Mouse (Mus musculus): ENCODE data around the gene Arpc1a. TPM values are rescaled to one million over a fixed set of nuclear protein-coding genes. Genes with fewer than 3 reads are reported as not detected.
"Not testable (repeated sequence)": the region's sequence is repeated elsewhere in the genome, so short reads cannot be mapped to it uniquely, and the experiment has no call there.

Arpc1a gene
- polyA plus RNA-seq, 1 experiment from 2014 or later: 52.3 TPM

DNA sequence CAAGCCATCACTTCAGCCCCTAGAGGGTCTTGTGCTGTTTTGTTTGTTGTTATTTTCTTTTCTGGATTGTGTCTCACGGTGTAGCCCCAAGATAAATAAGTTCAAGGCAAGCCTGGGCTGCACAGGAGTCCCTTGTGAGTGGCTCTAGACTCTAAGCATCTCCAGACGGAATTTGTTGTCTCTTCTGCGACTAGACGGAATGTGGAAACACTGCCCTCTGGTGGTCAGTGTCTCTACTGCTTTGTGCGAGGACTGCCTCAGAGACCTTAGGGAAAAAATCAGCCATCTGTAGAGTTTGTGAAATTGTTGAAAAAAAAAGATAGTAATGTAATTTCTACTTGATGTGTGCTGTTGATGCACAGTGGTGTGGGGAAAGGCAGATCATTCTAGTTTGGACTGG lies 13.9 kb upstream of the Arpc1a start:
- Histone ChIP-seq H3K4me2 (ENCODE audit: low read depth, low read length) (no peak overlapping the region), H3K27ac (ENCODE audit: low read length) (no peak overlapping the region), H3K9me3 (replicated peaks; ENCODE audit: control insufficient read depth, low read length) (no peaks in the 10 kb centered on the region), H3K4me3 (ENCODE audit: low read depth, low read length) (no peak overlapping the region), H3K4me1 (ENCODE audit: control insufficient read depth, low read depth, low read length) (no peaks in the 10 kb centered on the region), H3K27me3 (ENCODE audit: control insufficient read depth, insufficient read depth, low read depth, low read length) (no peaks in the 10 kb centered on the region), H3K36me3 (ENCODE audit: control insufficient read depth, insufficient read depth) (no peaks in the 10 kb centered on the region), H3K9ac (ENCODE audit: low read depth, low read length) (no peak overlapping the region)
- 1% methylated on average over 5 of the region's 5 CpGs for WGBS (ENCODE audit: insufficient replicate concordance)
- no peak for ATAC-seq (ENCODE audit: low read depth)

GRCm38 (mm10) chr5:145071342-145071741 lies 12.3 kb upstream of the Arpc1a start:
- Histone ChIP-seq H3K4me2 (ENCODE audit: low read depth, low read length) (no peak overlapping the region), H3K27me3 (ENCODE audit: control insufficient read depth, insufficient read depth, low read depth, low read length) (no peaks in the 10 kb centered on the region), H3K9me3 (replicated peaks; ENCODE audit: control insufficient read depth, low read length) (no peaks in the 10 kb centered on the region), H3K27ac (ENCODE audit: low read length) (no peak overlapping the region), H3K9ac (ENCODE audit: low read depth, low read length) (no peak overlapping the region), H3K4me1 (ENCODE audit: control insufficient read depth, low read depth, low read length) (no peaks in the 10 kb centered on the region), H3K36me3 (ENCODE audit: control insufficient read depth, insufficient read depth) (no peaks in the 10 kb centered on the region), H3K4me3 (ENCODE audit: low read depth, low read length) (no peak overlapping the region)
- ATAC-seq (ENCODE audit: low read depth): no peak
- WGBS (ENCODE audit: insufficient replicate concordance): 42% methylated on average over 6 of the region's 6 CpGs

DNA sequence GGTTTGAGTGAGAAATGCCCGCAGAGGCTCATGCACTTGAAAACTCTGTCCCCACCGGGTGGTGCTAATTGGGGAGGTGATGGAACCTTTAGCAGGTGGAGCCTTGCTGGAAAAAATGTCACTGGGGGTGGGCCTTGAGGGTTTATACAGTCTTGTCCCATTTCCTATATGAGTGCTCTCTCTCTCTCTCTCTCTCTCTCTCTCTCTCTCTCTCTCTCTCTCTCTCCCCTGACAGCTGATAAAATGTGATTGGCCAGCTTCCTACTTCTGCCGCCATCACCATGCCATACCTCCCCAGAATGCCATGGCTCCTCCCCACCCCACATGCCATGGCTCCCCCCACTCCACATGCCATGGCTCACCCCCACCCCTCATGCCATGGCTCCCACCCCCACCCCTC lies 8.5 kb upstream of the Arpc1a start:
- Histone ChIP-seq H3K9ac (ENCODE audit: low read depth, low read length) (no peak overlapping the region), H3K36me3 (ENCODE audit: control insufficient read depth, insufficient read depth) (no peaks in the 10 kb centered on the region), H3K4me1 (ENCODE audit: control insufficient read depth, low read depth, low read length) (no peaks in the 10 kb centered on the region), H3K27me3 (ENCODE audit: control insufficient read depth, insufficient read depth, low read depth, low read length) (no peaks in the 10 kb centered on the region), H3K4me2 (ENCODE audit: low read depth, low read length) (no peak overlapping the region), H3K27ac (ENCODE audit: low read length) (no peak overlapping the region), H3K4me3 (ENCODE audit: low read depth, low read length) (no peak overlapping the region), H3K9me3 (replicated peaks; ENCODE audit: control insufficient read depth, low read length) (no peaks in the 10 kb centered on the region)
- WGBS (ENCODE audit: insufficient replicate concordance): 43% methylated on average over 3 of the region's 3 CpGs
- no peak for ATAC-seq (ENCODE audit: low read depth)

DNA sequence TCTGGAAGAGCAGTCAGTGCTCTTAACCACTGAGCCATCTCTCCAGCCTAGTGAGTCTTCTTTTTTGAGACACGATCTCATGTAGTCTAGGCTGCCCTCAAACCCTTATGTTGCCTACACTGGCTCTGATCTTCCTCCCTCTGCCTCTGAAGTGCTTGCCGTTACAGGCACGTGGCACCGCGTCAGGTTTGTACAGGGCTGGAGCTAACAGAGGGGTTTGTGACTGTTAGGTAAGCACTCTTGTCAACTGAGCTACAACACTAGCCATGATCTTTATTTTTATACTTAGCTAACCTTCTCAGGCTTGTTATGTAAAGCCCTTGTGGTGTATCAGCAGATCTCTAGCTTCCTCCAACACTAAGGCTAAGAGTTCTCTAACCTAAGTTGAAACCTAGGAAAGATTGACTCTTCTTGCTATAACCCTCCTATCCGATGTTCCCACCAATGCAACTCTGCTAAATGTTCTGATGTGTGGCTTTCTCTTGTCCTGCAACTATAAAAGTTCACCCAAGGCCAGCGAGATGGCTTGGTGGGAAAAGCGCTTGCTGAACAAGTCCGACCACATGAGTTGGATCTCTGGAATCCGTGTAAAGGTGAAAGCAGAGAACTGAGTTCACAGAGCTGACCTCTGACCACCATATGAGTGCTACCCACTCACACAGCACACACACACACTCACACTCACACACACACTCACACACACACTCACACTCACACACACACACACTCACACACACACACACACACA lies 1.6 kb upstream of the Arpc1a start:
- no peaks in the 10 kb centered on the region for H3K36me3 ChIP-seq (ENCODE audit: control insufficient read depth, insufficient read depth)
- H3K4me1 ChIP-seq (ENCODE audit: control insufficient read depth, low read depth, low read length): peaks cover 13% of the 10 kb centered on the region
- H3K4me3 ChIP-seq (ENCODE audit: low read depth, low read length): no peak overlapping the region
- H3K4me2 ChIP-seq (ENCODE audit: low read depth, low read length): no peak overlapping the region
- no peaks in the 10 kb centered on the region for H3K9me3 ChIP-seq (replicated peaks; ENCODE audit: control insufficient read depth, low read length)
- 74% methylated on average over 10 of the region's 10 CpGs for WGBS (ENCODE audit: insufficient replicate concordance)
- H3K9ac ChIP-seq (ENCODE audit: low read depth, low read length): no peak overlapping the region
- H3K27ac ChIP-seq (ENCODE audit: low read length): no peak overlapping the region
- no peaks in the 10 kb centered on the region for H3K27me3 ChIP-seq (ENCODE audit: control insufficient read depth, insufficient read depth, low read depth, low read length)
- ATAC-seq (ENCODE audit: low read depth): no peak

- not testable (repeated sequence) for H3K27ac ChIP-seq (ENCODE audit: low read length); H3K27me3 ChIP-seq (ENCODE audit: control insufficient read depth, insufficient read depth, low read depth, low read length); H3K36me3 ChIP-seq (ENCODE audit: control insufficient read depth, insufficient read depth); H3K9me3 ChIP-seq (replicated peaks; ENCODE audit: control insufficient read depth, low read length); ATAC-seq (ENCODE audit: low read depth)
- H3K9ac ChIP-seq (ENCODE audit: low read depth, low read length): peak overlapping the region; percentile 98
- WGBS (ENCODE audit: insufficient replicate concordance): 43% methylated on average over 6 of the region's 6 CpGs
- peak overlapping the region; percentile 91 for H3K4me2 ChIP-seq (ENCODE audit: low read depth, low read length)
- peak overlapping the region; percentile 95 for H3K4me3 ChIP-seq (ENCODE audit: low read depth, low read length)
- peaks cover 13% of the 10 kb centered on the region for H3K4me1 ChIP-seq (ENCODE audit: control insufficient read depth, low read depth, low read length)
These were observed 429 bp upstream of the Arpc1a start for GRCm38 (mm10) chr5:145083201-145083600.

DNA sequence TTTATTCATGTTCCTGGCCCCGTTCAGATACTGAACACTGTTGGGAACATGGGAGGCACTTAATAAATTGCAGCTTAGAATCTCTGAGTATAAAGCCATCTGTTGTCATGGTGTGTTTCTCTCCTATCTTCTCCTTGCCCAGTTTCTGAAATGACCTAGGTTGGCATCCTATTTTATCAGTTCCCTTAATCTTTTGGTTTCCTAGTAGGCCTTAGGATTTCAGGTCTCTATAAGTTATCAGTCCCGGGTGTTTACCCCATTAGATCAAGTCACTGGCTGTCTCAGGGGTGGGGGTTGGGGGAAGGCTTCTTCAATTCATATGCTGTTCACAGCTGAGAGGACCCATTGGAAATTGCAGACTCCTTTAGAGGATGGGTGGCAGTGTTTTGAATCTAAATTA lies 1.2 kb downstream of the Arpc1a start:
- Histone ChIP-seq H3K4me2 (ENCODE audit: low read depth, low read length) (peak overlapping the region; percentile 91), H3K4me3 (ENCODE audit: low read depth, low read length) (peak overlapping the region; percentile 95), H3K27me3 (ENCODE audit: control insufficient read depth, insufficient read depth, low read depth, low read length) (no peaks in the 10 kb centered on the region), H3K4me1 (ENCODE audit: control insufficient read depth, low read depth, low read length) (peaks cover 13% of the 10 kb centered on the region), H3K9ac (ENCODE audit: low read depth, low read length) (peak overlapping the region; percentile 98), H3K36me3 (ENCODE audit: control insufficient read depth, insufficient read depth) (no peaks in the 10 kb centered on the region; the same call in 1 of the 2 replicates), H3K27ac (ENCODE audit: low read length) (no peak overlapping the region), H3K9me3 (replicated peaks; ENCODE audit: control insufficient read depth, low read length) (no peaks in the 10 kb centered on the region)
- ATAC-seq (ENCODE audit: low read depth): no peak
- 27% methylated on average over 2 of the region's 2 CpGs for WGBS (ENCODE audit: insufficient replicate concordance)

GRCm38 (mm10) chr5:145088186-145088585 lies 4.6 kb downstream of the Arpc1a start:
- Histone ChIP-seq H3K9ac (ENCODE audit: low read depth, low read length) (no peak overlapping the region), H3K4me2 (ENCODE audit: low read depth, low read length) (no peak overlapping the region), H3K27me3 (ENCODE audit: control insufficient read depth, insufficient read depth, low read depth, low read length) (no peaks in the 10 kb centered on the region), H3K9me3 (replicated peaks; ENCODE audit: control insufficient read depth, low read length) (no peaks in the 10 kb centered on the region), H3K4me3 (ENCODE audit: low read depth, low read length) (no peak overlapping the region), H3K4me1 (ENCODE audit: control insufficient read depth, low read depth, low read length) (peaks cover 13% of the 10 kb centered on the region), H3K36me3 (ENCODE audit: control insufficient read depth, insufficient read depth) (peaks cover 15% of the 10 kb centered on the region), H3K27ac (ENCODE audit: low read length) (no peak overlapping the region)
- ATAC-seq (ENCODE audit: low read depth): no peak
- 80% methylated on average over 2 of the region's 2 CpGs for WGBS (ENCODE audit: insufficient replicate concordance)

DNA sequence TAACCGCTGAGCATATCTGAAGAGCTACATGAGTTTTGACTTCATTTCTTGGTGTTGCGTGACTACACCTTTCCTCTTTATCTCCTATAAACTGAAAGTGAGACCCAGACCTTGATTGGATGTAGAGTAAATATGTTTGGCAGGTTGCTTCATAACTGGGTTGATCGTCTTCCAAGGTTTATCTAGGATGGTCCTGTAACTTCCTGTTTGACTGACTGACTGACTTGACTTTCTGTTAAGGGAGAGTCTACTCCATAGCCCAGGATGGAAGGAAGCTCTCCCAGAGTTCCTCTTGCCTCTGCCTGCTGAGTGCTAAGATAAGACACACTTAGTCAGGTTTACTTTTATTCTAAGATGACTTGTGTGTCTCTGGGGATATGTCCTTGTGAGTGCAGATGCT lies 6.2 kb downstream of the Arpc1a start:
- no peaks in the 10 kb centered on the region for H3K27me3 ChIP-seq (ENCODE audit: control insufficient read depth, insufficient read depth, low read depth, low read length)
- peaks cover 23% of the 10 kb centered on the region for H3K36me3 ChIP-seq (ENCODE audit: control insufficient read depth, insufficient read depth)
- peaks cover 4% of the 10 kb centered on the region for H3K4me1 ChIP-seq (ENCODE audit: control insufficient read depth, low read depth, low read length)
- ATAC-seq (ENCODE audit: low read depth): no peak
- H3K27ac ChIP-seq (ENCODE audit: low read length): no peak overlapping the region
- no peaks in the 10 kb centered on the region for H3K9me3 ChIP-seq (replicated peaks; ENCODE audit: control insufficient read depth, low read length)
- H3K4me3 ChIP-seq (ENCODE audit: low read depth, low read length): no peak overlapping the region
- 42% methylated on average over 3 of the region's 3 CpGs for WGBS (ENCODE audit: insufficient replicate concordance)
- no peak overlapping the region for H3K4me2 ChIP-seq (ENCODE audit: low read depth, low read length)
- H3K9ac ChIP-seq (ENCODE audit: low read depth, low read length): no peak overlapping the region

DNA sequence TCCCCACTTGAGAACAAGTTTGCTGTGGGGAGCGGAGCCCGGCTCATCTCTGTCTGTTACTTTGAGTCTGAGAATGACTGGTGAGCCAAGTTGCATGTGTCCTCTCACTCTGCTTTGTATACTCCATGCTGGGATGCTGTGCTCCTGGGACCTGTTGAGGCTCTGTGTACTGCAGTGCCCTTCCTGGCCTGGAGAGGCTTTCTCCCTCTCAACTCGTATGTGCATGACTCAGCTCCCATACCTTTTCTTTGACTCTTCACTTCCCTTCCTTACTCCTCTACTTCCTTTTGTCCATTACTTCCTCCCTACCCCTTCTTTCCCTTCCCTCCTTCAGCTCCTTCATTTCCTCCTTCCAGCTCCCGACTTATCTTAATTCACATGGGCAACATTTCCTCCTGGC lies 12.6 kb downstream of the Arpc1a start:
- Histone ChIP-seq H3K4me1 (ENCODE audit: control insufficient read depth, low read depth, low read length) (no peaks in the 10 kb centered on the region), H3K4me2 (ENCODE audit: low read depth, low read length) (no peak overlapping the region), H3K36me3 (ENCODE audit: control insufficient read depth, insufficient read depth) (peaks cover 49% of the 10 kb centered on the region), H3K27me3 (ENCODE audit: control insufficient read depth, insufficient read depth, low read depth, low read length) (no peaks in the 10 kb centered on the region), H3K4me3 (ENCODE audit: low read depth, low read length) (no peak overlapping the region), H3K9ac (ENCODE audit: low read depth, low read length) (no peak overlapping the region), H3K9me3 (replicated peaks; ENCODE audit: control insufficient read depth, low read length) (no peaks in the 10 kb centered on the region), H3K27ac (ENCODE audit: low read length) (no peak overlapping the region)
- 72% methylated on average over 4 of the region's 4 CpGs for whole genome bisulfite sequencing (ENCODE audit: insufficient replicate concordance)
- ATAC-seq (ENCODE audit: low read depth): no peak
